8 mouse cellular contexts compared by ENCODE assay signal in genomic region chr7:141950104-141951013, GRCm38 (mm10). TPM values are rescaled to one million over a fixed set of nuclear protein-coding genes. Genes with fewer than 3 reads are reported as not detected.
DNase-seq lines count a peak whose midpoint lies in the region; ATAC-seq and TF ChIP-seq lines count a peak whose summit lies in the region.

No protein-coding gene starts in this region.

- peak overlapping the region; percentile 49 for H3K4me3 ChIP-seq in embryonic facial prominence, embryonic 13.5 days
- peak overlapping the region; percentile 95 for H3K4me3 ChIP-seq in hindbrain, postnatal 0 days (ENCODE audit: low read length)
- H3K4me3 ChIP-seq in stomach, embryonic 14.5 days (ENCODE audit: low read depth, low read length): peak overlapping the region; percentile 44

- no peak overlapping the region for H3K27ac ChIP-seq in embryonic facial prominence, embryonic 13.5 days
- peak overlapping the region; percentile 99 for H3K27ac ChIP-seq in hindbrain, postnatal 0 days
- H3K27ac ChIP-seq in stomach, embryonic 14.5 days (ENCODE audit: low read length): no peak overlapping the region

- peak; percentile 69 for TF ChIP-seq CTCF in hindbrain, postnatal 0 days (IDR thresholded peaks at IDR 0.05; ENCODE audit: low read depth)

- peak; percentile 64 for DNase-seq in layer of hippocampus, adult 11-12 months (ENCODE audit: low spot score)
- no peak for DNase-seq in layer of hippocampus, adult 9-10 months (ENCODE audit: low spot score)
- peak; percentile 22 for DNase-seq in adrenal gland, postnatal 25 days
- DNase-seq in hindbrain, postnatal 0 days (ENCODE audit: low spot score): peak; percentile 83
- peak; percentile 6 to 30 for DNase-seq in lung, postnatal 4 days
- DNase-seq in spleen, adult 18-20 months: no peak

- H3K9me3 ChIP-seq in embryonic facial prominence, embryonic 13.5 days: no peaks in the 10 kb centered on the region; the same call in 1 of the 2 replicates
- H3K9me3 ChIP-seq in hindbrain, postnatal 0 days (ENCODE audit: low read length): no peaks in the 10 kb centered on the region
- no peaks in the 10 kb centered on the region for H3K9me3 ChIP-seq in stomach, embryonic 14.5 days (ENCODE audit: control insufficient read depth, low read depth, low read length)

- peaks cover 95% of the 10 kb centered on the region for H3K27me3 ChIP-seq in embryonic facial prominence, embryonic 13.5 days
- no peaks in the 10 kb centered on the region for H3K27me3 ChIP-seq in hindbrain, postnatal 0 days (ENCODE audit: insufficient read depth, low read length)
- H3K27me3 ChIP-seq in stomach, embryonic 14.5 days (ENCODE audit: control insufficient read depth, insufficient read depth, low read length): peaks cover 41% of the 10 kb centered on the region

- ATAC-seq in embryonic facial prominence, embryonic 13.5 days (ENCODE audit: insufficient number of reproducible peaks, insufficient read depth, low FRiP score, low TSS enrichment, low read depth): no peak
- peak; percentile 25 for ATAC-seq in hindbrain, postnatal 0 days
- peak; percentile 33 for ATAC-seq in stomach, embryonic 14.5 days (ENCODE audit: insufficient number of reproducible peaks, insufficient read depth, low FRiP score, low read depth)

- H3K36me3 ChIP-seq in embryonic facial prominence, embryonic 13.5 days: no peaks in the 10 kb centered on the region
- no peaks in the 10 kb centered on the region for H3K36me3 ChIP-seq in hindbrain, postnatal 0 days (ENCODE audit: insufficient read depth, low read length)
- no peaks in the 10 kb centered on the region for H3K36me3 ChIP-seq in stomach, embryonic 14.5 days (ENCODE audit: control insufficient read depth, insufficient read depth, low read length)

- H3K4me1 ChIP-seq in embryonic facial prominence, embryonic 13.5 days: peaks cover 13% of the 10 kb centered on the region
- peaks cover 46% of the 10 kb centered on the region for H3K4me1 ChIP-seq in hindbrain, postnatal 0 days (ENCODE audit: insufficient read depth, low read length)
- H3K4me1 ChIP-seq in stomach, embryonic 14.5 days (ENCODE audit: control insufficient read depth, insufficient read depth, low read length): peaks cover 8% of the 10 kb centered on the region; the same call in 1 of the 2 replicates

- H3K9ac ChIP-seq in embryonic facial prominence, embryonic 13.5 days: peak overlapping the region; percentile 70
- peak overlapping the region; percentile 99 for H3K9ac ChIP-seq in hindbrain, postnatal 0 days (replicated peaks; ENCODE audit: low read length)
- H3K9ac ChIP-seq in stomach, embryonic 14.5 days (replicated peaks; ENCODE audit: low read depth, low read length): peak overlapping the region; percentile 46; the same call in 1 of the 2 replicates

- 2% methylated on average over 80 of the region's 84 CpGs for WGBS in embryonic facial prominence, embryonic 13.5 days
- WGBS in hindbrain, postnatal 0 days: under 1% methylated on average over 54 of the region's 84 CpGs
- under 1% methylated on average over 67 of the region's 84 CpGs for WGBS in stomach, embryonic 14.5 days

- H3K4me2 ChIP-seq in embryonic facial prominence, embryonic 13.5 days: peak overlapping the region; percentile 87
- peak overlapping the region; percentile 69 for H3K4me2 ChIP-seq in hindbrain, postnatal 0 days (ENCODE audit: low read depth, low read length)
- peak overlapping the region; percentile 82 for H3K4me2 ChIP-seq in stomach, embryonic 14.5 days (replicated peaks; ENCODE audit: low read depth, low read length)

RNA-seq across cellular contexts. Expression of gene Brsk2, which starts 0.8 kb away (rescaled TPM):
- 1.1 and 1.7 TPM in 2 replicates for total RNA-seq in adrenal gland, postnatal 25 days (2021)
- 1.1 and 1.2 TPM in 2 replicates for polyA plus RNA-seq in embryonic facial prominence, embryonic 13.5 days (2015; fragmentation: Nextera tagmentation; extraction: Ambion mirVana)
- total RNA-seq in hindbrain, postnatal 0 days (2014; rRNA removed): 136 and 143 TPM in 2 replicates
- polyA plus RNA-seq in hindbrain, postnatal 0 days (2015; fragmentation: Nextera tagmentation; extraction: Ambion mirVana): 17.9 and 18.0 TPM in 2 replicates
- polyA plus RNA-seq in stomach, embryonic 14.5 days (2014; fragmentation: Nextera tagmentation; extraction: Ambion mirVana): 1.6 and 2.6 TPM in 2 replicates

RNA-seq across cellular contexts. Expression of gene Tollip, which starts 32.1 kb away (rescaled TPM):
- 50.6 and 53.8 TPM in 2 replicates for total RNA-seq in adrenal gland, postnatal 25 days (2021)
- 40.9 and 42.6 TPM in 2 replicates for polyA plus RNA-seq in embryonic facial prominence, embryonic 13.5 days (2015; fragmentation: Nextera tagmentation; extraction: Ambion mirVana)
- total RNA-seq in hindbrain, postnatal 0 days (2014; rRNA removed): 120 and 121 TPM in 2 replicates
- polyA plus RNA-seq in hindbrain, postnatal 0 days (2015; fragmentation: Nextera tagmentation; extraction: Ambion mirVana): 68.5 and 72.6 TPM in 2 replicates
- 53.2 and 55.0 TPM in 2 replicates for polyA plus RNA-seq in stomach, embryonic 14.5 days (2014; fragmentation: Nextera tagmentation; extraction: Ambion mirVana)

Comparison
In these comparisons a context has a peak if more than half of its experiments do, and no peak if none do; other contexts are left out.
1. DNase-seq: peak in layer of hippocampus, adult 11-12 months (single experiment), adrenal gland, postnatal 25 days (single experiment), hindbrain, postnatal 0 days (single experiment) and lung, postnatal 4 days (2 of 2); none in layer of hippocampus, adult 9-10 months (single experiment) and spleen, adult 18-20 months (0 of 2).
2. H3K4me3 ChIP-seq: peak in every context shown above with its lines; median percentile 95 in hindbrain, postnatal 0 days; 49 in embryonic facial prominence, embryonic 13.5 days; 44 in stomach, embryonic 14.5 days.
3. H3K9ac ChIP-seq: peak in every context shown above with its lines; median percentile 99 in hindbrain, postnatal 0 days; 70 in embryonic facial prominence, embryonic 13.5 days; 46 in stomach, embryonic 14.5 days.
4. Peak in every context shown above with its lines, with median percentiles within 50 percentile points of each other: H3K4me2 ChIP-seq.